Mouse (Mus musculus) mature B cell (primary cell): ENCODE results near the gene Klra6.
"Not testable (repeated sequence)": the region's sequence is repeated elsewhere in the genome, so short reads cannot be mapped to it uniquely, and the experiment has no call there.

ENCODE experiments used
- in situ Hi-C: fragments of 300-500 bp; cut with MboI; formaldehyde crosslinking; loops from 2 replicates; pipeline ENCODE4 v1.14.3; 2019

Gene Klra6

GRCm38 (mm10) chr6:130026854-130027253 lies at the start of gene Klra6:
TSS of gene Klra6 (minus strand) at chr6:130026954.
- in situ Hi-C loops, result no loop called here

- in situ Hi-C loops, result not testable (repeated sequence)
These were observed 40.4 kb upstream of the Klra6 start, which contains the start of gene Klra4 for GRCm38 (mm10) chr6:130067171-130067570. TSS of gene Klra4 (minus strand) at chr6:130067271.

GRCm38 (mm10) chr6:130065196-130065595 lies 38.4 kb upstream of the Klra6 start:
- in situ Hi-C loops, result no loop called here

- in situ Hi-C loops, result not testable (repeated sequence)
These were observed 8.4 kb upstream of the Klra6 start for GRCm38 (mm10) chr6:130035146-130035545.

GRCm38 (mm10) chr6:130031493-130032089 lies 4.8 kb upstream of the Klra6 start:
- in situ Hi-C loops, result not testable (repeated sequence)
